Mouse (Mus musculus) frontal cortex, postnatal 25 days (tissue): ENCODE data around the gene Slc25a31.

Experiments used
- DNase-seq, 2 experiments: peaks; one replicate each; pipeline ENCODE4 v3.0.0; 2022; ENCODE audit warnings: low spot score in 2 of 2

Gene Slc25a31

DNA sequence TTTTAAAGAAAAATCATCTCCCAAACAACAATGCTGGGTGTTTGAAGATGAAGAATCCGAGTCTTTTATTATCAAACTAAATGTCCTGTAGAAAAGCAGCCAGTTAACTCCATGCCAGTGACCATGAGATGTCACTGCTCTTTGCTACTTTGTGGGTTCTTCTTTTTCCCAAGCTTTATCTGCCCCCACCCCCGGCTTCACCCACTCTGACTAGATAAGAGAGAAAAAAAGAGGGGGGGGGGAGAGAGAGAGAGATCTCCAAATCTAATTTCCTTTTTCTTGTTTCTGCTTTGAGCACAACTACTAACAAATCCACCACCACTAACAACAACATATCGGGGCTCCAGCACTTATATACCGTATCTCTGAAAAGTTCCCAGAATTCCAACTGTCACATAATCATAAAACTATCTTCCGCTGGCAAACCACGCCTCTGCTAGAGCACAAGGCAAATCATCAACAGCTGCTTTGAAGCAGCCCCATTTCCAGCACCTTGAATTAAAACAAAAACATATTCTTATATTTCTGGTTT lies 29.8 kb downstream of the Slc25a31 start:
- DNase-seq, result no peak

DNA sequence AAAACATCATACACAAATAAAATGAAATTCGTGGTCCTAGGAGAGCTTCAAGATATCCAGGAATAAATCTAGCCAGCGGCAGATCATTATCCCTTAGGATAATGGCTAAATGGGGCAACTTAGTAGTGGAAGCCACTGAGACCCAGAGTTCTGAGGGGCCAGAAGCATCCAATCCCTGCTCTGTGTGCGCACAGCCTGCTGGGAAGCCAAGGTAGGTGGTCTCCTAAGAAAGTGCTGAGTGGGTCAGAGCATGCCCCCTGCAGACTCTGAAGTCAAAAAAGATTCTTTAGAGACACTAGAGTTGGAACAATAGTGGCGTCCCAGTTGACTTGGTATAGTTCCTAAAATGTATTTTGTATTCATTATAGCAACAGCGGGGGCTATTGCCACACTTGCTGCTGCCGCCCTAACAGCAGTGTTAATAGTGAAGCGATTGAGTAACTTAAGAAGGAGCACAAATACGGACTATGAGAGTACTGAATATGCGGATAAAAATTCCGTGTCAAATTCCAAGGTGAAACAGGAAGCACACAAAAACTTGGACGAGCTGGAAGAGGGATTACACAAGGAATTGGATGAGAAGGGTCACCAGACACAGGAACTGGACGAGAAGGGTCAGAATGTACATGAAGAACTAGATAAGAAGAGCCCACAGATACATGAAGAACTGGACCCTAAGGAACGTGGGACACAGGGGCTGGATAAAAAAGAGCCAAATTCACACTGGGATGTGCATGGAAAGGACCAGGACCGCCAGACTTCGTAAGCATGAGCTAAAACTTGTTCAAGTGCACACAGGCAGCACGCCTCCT lies 35.6 kb downstream of the Slc25a31 start, which contains the start of gene Hspa4l:
Gene Hspa4l, plus strand, starts transcription at position 472 of the 812 bp plus-strand sequence.
- no peak for DNase-seq

DNA sequence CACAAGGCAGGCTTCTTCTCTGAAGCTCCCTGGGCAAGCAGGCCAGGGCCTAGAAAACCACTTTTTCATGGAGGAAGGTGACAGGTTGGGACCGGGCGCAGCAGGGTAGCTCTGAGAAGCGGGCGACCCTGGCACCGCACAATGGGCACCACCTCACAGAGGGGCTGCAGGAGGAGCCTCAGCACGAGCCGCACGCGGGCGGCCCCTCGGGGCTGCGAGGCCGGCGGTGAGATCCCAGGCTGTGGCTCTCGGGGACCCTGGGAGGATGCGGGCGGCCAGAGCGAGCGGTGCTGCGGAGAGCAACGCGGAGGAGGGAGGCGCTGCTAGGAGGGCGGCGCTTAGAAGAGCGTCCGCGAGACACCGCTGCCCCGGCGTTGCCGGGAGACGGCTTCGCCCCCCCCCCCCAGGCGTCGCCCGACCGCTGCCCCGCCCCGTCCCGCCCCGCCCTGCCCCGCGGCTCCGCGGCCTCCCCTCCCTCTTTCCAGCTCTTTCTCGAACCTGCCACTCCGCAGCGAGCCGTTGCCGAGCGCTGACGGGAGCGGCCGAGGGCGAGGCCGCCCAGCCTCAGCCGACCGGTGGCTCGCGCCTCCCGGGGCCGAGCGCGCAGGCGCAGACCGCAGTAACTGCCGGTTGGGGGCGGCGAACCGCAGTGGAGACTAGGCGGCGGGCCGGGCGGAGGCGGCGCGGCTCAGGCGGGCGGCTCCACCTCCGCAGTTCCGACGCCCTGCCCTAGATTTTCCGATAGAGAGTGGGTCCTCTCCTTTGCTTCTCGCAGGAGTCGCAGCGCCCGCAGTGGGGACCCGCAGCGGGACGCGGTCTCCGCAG lies 36.4 kb downstream of the Slc25a31 start:
- DNase-seq, result peak; percentile 74 to 84

DNA sequence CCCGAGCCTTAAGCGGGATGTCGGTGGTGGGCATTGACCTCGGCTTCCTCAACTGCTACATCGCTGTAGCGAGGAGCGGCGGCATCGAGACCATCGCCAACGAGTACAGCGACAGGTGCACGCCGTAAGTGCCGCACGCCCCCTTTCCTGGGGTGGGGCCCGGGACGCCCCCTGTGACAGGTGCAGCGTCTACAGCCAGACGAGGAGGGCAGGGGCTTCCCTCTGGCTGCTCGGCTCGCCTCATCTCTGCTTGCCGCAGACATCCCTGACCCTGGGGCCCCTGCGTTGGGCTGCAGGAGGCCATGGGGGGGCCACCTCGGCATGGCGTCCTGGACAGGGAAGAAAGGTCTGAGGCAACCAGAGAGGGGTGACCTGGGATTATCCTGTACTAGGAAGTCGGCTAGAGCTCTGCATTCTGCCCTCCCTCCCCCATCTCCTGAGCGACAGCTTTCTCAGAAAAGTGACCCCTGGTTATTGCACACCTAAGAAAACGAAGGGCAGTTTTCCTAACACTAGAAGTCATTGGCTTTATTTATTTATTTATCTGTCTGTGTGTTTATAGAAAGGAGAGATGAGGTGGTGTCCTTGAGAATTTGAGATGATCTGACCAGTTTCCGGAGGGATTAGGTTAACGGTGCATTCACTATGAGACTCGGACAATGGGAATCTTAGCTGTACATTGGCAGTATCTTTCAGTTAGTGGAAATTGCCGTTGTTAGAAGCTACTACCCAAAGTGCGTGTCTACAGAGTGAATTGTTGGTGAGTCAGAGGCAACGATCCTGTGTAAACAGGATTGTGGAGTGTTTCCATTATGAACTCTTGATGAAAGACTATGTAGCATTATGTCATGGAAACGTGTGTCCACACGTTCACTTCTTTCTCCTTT lies 37.2 kb downstream of the Slc25a31 start:
- DNase-seq, result no peak

DNA sequence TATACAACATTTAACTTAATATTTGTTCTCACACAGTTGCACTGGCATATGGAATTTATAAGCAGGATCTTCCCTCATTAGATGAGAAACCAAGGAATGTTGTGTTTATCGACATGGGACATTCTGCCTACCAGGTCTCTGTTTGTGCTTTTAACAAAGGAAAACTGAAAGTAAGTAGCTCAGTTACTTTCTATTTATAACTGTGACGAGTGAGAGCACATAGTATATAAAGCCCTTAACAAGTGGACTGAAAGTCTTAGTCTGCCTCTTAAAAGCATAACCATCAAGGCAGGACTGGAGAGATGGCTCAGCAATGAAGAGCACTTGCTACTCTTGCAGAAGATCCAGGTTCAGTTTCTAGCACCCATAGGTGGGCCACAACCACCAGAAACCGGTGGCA lies 52.1 kb downstream of the Slc25a31 start:
- no peak for DNase-seq

DNA sequence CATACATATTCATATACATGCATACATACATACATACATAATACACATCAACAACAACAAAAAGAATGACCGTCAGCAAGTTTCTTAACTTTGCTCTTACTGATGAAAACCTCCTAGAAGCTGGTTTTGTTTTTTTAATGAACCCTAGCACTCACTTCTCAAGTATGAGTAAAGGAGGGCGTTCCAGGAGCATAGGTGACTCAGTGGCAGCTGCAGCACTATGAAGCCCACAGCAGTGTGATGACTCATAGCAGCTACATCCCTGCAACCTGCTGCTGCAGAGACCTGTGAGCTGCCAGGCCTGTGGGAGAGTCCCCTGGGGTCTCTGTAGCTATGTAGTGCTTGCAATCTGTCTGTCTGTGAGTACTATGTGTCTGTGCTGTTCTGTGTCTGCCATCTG lies 52.7 kb downstream of the Slc25a31 start:
- DNase-seq, result no peak
